Mouse (Mus musculus): ENCODE results near the gene Ascl2.

The Ascl2 gene

GRCm38 (mm10) chr7:142997403-142998150 is 28.5 kb upstream of the Ascl2 start:
- no peak for DNase-seq (ENCODE audit: low spot score)

- DNase-seq (ENCODE audit: low spot score), result no peak
Measured at GRCm38 (mm10) chr7:142996998-142997397, 27.9 kb upstream of the Ascl2 start.

- DNase-seq (ENCODE audit: low spot score), result no peak
Measured at GRCm38 (mm10) chr7:142995630-142996338, 26.7 kb upstream of the Ascl2 start.

- no peak for DNase-seq (ENCODE audit: low spot score)
Measured at GRCm38 (mm10) chr7:142995004-142995403, 25.9 kb upstream of the Ascl2 start.

GRCm38 (mm10) chr7:142987718-142988117 is 18.7 kb upstream of the Ascl2 start:
- DNase-seq (ENCODE audit: low spot score), result no peak

GRCm38 (mm10) chr7:142985146-142985545 is 16.1 kb upstream of the Ascl2 start:
- DNase-seq (ENCODE audit: low spot score), result no peak

GRCm38 (mm10) chr7:142981908-142982307 is 12.8 kb upstream of the Ascl2 start:
- DNase-seq (ENCODE audit: low spot score), result no peak

- peak; percentile 29 for DNase-seq (ENCODE audit: low spot score)
Measured at GRCm38 (mm10) chr7:142967884-142968808, 918 bp downstream of the Ascl2 start.

GRCm38 (mm10) chr7:142967414-142967883 is 1.6 kb downstream of the Ascl2 start:
- no peak for DNase-seq (ENCODE audit: low spot score)

GRCm38 (mm10) chr7:142959752-142960151 is 9.3 kb downstream of the Ascl2 start:
- no peak for DNase-seq (ENCODE audit: low spot score)

GRCm38 (mm10) chr7:142958817-142959216 is 10.2 kb downstream of the Ascl2 start:
- no peak for DNase-seq (ENCODE audit: low spot score)

- no peak for DNase-seq (ENCODE audit: low spot score)
Measured at GRCm38 (mm10) chr7:142956018-142956417, 13.0 kb downstream of the Ascl2 start.

GRCm38 (mm10) chr7:142949568-142949967 is 19.5 kb downstream of the Ascl2 start:
- DNase-seq (ENCODE audit: low spot score), result no peak

GRCm38 (mm10) chr7:142937631-142938030 is 31.4 kb downstream of the Ascl2 start:
- no peak for DNase-seq (ENCODE audit: low spot score)

- DNase-seq (ENCODE audit: low spot score), result no peak
Measured at GRCm38 (mm10) chr7:142935708-142936107, 33.4 kb downstream of the Ascl2 start.

- no peak for DNase-seq (ENCODE audit: low spot score)
Measured at GRCm38 (mm10) chr7:142932469-142932868, 36.6 kb downstream of the Ascl2 start.

- DNase-seq (ENCODE audit: low spot score), result no peak
Measured at GRCm38 (mm10) chr7:142931028-142931427, 38.0 kb downstream of the Ascl2 start, which contains the start of gene Th. Gene Th, minus strand, starts transcription at chr7:142931128.

GRCm38 (mm10) chr7:142929516-142929915 is 39.5 kb downstream of the Ascl2 start:
- DNase-seq (ENCODE audit: low spot score), result no peak

GRCm38 (mm10) chr7:142927293-142927692 is 41.8 kb downstream of the Ascl2 start:
- no peak for DNase-seq (ENCODE audit: low spot score)

GRCm38 (mm10) chr7:142918641-142919628 is 50.1 kb downstream of the Ascl2 start:
- peak; percentile 29 for DNase-seq (ENCODE audit: low spot score)

GRCm38 (mm10) chr7:142917659-142918058 is 51.4 kb downstream of the Ascl2 start:
- no peak for DNase-seq (ENCODE audit: low spot score)

Measured in ovary, adult 18-20 months (tissue).